Mouse (Mus musculus): ENCODE data around the gene Insc.

DNA sequence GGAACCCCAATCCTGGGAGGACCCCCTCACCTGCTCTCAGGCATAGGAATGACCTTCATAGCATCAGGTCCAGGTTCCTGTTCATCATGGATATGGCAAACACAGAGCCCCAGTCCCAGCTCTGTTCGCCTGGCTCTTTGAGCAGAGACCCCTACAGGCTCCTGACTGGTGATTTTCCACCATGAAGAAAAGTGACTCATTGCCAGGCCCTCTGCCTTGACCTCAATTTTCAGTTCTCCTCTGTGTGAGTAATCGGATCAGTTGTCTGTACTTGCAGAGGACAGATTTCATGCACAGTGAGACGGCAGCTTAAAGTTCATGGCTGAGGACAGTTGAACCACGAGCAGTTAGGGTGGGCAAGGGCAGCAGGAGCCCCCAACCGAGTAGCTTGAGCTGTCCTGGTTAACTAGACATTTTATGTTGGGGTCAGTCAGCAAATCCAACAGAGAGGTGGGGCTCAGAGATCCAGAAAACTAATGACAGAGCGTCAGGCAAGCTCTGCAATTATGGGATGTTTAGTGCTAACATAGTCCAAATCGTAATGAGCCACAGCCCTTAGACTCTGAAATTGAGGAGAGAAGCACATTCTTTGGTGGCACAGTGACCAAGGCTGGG lies 34.8 kb downstream of the Insc start:
- no peak for TF ChIP-seq CTCF (IDR thresholded peaks at IDR 0.05; ENCODE audit: borderline replicate concordance, extremely low read depth, insufficient read depth, insufficient read length)
- TF ChIP-seq POLR2A (IDR thresholded peaks at IDR 0.05; ENCODE audit: borderline replicate concordance, extremely low read depth, insufficient read depth, insufficient read length, poor library complexity, severe bottlenecking), result no peak

Data from brain, embryonic 14.5 days (tissue).